ENCODE assay signal across 9 mouse cellular contexts in genomic region chr7:19178035-19178434, GRCm38 (mm10). TPM values are rescaled to one million over a fixed set of nuclear protein-coding genes. Genes with fewer than 3 reads are reported as not detected.
DNase-seq lines count a peak whose midpoint lies in the region; ATAC-seq and TF ChIP-seq lines count a peak whose summit lies in the region.
"Had no signal": no experiment of that assay in that cellular context is flagged by ENCODE, and none has a peak within 500 bp of the region (broad histone marks: within the 10 kb centered on the region; RNA-seq: fewer than 3 reads in every experiment).

No protein-coding gene starts in this region.

- H3K27ac ChIP-seq in cortical plate, adult 2 months (ENCODE audit: insufficient read depth, low read length) = no peak overlapping the region
- no peak overlapping the region for H3K27ac ChIP-seq in forebrain, postnatal 0 days (ENCODE audit: low read depth, low read length)
- no peak overlapping the region for H3K27ac ChIP-seq in midbrain, embryonic 14.5 days (replicated peaks; ENCODE audit: low read depth, low read length)
- H3K27ac ChIP-seq: macrophage had no signal

- H3K9me3 ChIP-seq in forebrain, postnatal 0 days (ENCODE audit: low read length) = no peaks in the 10 kb centered on the region
- H3K9me3 ChIP-seq in midbrain, embryonic 14.5 days (ENCODE audit: control insufficient read depth, low read length) = 0 out of 2 replicates have a peak, but pooled peaks cover 3% of the 10 kb centered on the region

- WGBS in forebrain, postnatal 0 days = 9% methylated on average over 16 of the region's 18 CpGs
- 5% methylated on average over 18 of the region's 18 CpGs for WGBS in midbrain, embryonic 14.5 days

- H3K4me1 ChIP-seq in cortical plate, adult 2 months (ENCODE audit: control insufficient read depth, insufficient read depth, low read length) = no peaks in the 10 kb centered on the region
- peaks cover 7% of the 10 kb centered on the region; the same call in 1 of the 2 replicates for H3K4me1 ChIP-seq in forebrain, postnatal 0 days (ENCODE audit: insufficient read depth)
- peaks cover 25% of the 10 kb centered on the region for H3K4me1 ChIP-seq in midbrain, embryonic 14.5 days (ENCODE audit: control insufficient read depth, insufficient read depth, low read length)

- DNase-seq in layer of hippocampus, adult 9-11 months = peak; percentile 68
- no peak for DNase-seq in layer of hippocampus, postnatal 25 days (ENCODE audit: extremely low spot score in 1 of 2, low spot score in 1 of 2)
- no peak for DNase-seq in forebrain, postnatal 0 days
- DNase-seq in midbrain, embryonic 14.5 days = no peak
- no peak for DNase-seq in gastrocnemius, postnatal 4 days (ENCODE audit: low spot score in 2 of 2)
- no peak for DNase-seq in adrenal gland, postnatal 10 days
- DNase-seq in spleen, postnatal 10 days (ENCODE audit: low spot score in 2 of 2) = no peak

- TF ChIP-seq POLR2A in cortical plate, adult 2 months (IDR thresholded peaks at IDR 0.05; ENCODE audit: extremely low read depth, insufficient read depth, low read length) = no peak

- TF ChIP-seq CTCF in cortical plate, adult 2 months (IDR thresholded peaks at IDR 0.05; ENCODE audit: extremely low read depth, insufficient read depth, low read length) = no peak
- TF ChIP-seq CTCF in forebrain, postnatal 0 days (IDR thresholded peaks at IDR 0.05; ENCODE audit: low read depth) = no peak

- peaks cover 5% of the 10 kb centered on the region; the same call in 1 of the 2 replicates for H3K27me3 ChIP-seq in forebrain, postnatal 0 days (ENCODE audit: insufficient read depth, low read length)
- peaks cover 28% of the 10 kb centered on the region; the same call in 1 of the 2 replicates for H3K27me3 ChIP-seq in midbrain, embryonic 14.5 days (ENCODE audit: control insufficient read depth, insufficient read depth, low read length)

- H3K4me3 ChIP-seq in cortical plate, adult 2 months (ENCODE audit: insufficient read depth, low read length) = peak overlapping the region; percentile 88
- peak overlapping the region; percentile 70 for H3K4me3 ChIP-seq in forebrain, postnatal 0 days (ENCODE audit: low read depth, low read length)
- peak overlapping the region; percentile 69 for H3K4me3 ChIP-seq in midbrain, embryonic 14.5 days (replicated peaks; ENCODE audit: low read depth, low read length)

- peak overlapping the region; percentile 18 for H3K9ac ChIP-seq in forebrain, postnatal 0 days
- peak overlapping the region; percentile 42 for H3K9ac ChIP-seq in midbrain, embryonic 14.5 days (replicated peaks; ENCODE audit: low read length)

- ATAC-seq in forebrain, postnatal 0 days = no peak
- ATAC-seq in midbrain, embryonic 14.5 days (ENCODE audit: low FRiP score, low TSS enrichment) = no peak

- 0 out of 2 replicates have a peak, but pooled peaks cover 18% of the 10 kb centered on the region for H3K36me3 ChIP-seq in forebrain, postnatal 0 days (ENCODE audit: insufficient read depth)
- peaks cover 16% of the 10 kb centered on the region for H3K36me3 ChIP-seq in midbrain, embryonic 14.5 days (ENCODE audit: control insufficient read depth, insufficient read depth, low read length)

- H3K4me2 ChIP-seq in forebrain, postnatal 0 days (ENCODE audit: low read depth) = peak overlapping the region; percentile 56
- peak overlapping the region; percentile 80 for H3K4me2 ChIP-seq in midbrain, embryonic 14.5 days (ENCODE audit: low read length)

RNA-seq across cellular contexts. Expression of gene Eml2, which starts 1.8 kb away (rescaled TPM):
- total RNA-seq in layer of hippocampus, postnatal 25 days (2021) = 100 to 1,000 TPM; 157 to 164 TPM
- polyA plus RNA-seq in cortical plate, adult 2 months (2012; rRNA removed) = 156 and 157 TPM in 2 replicates
- total RNA-seq in forebrain, postnatal 0 days (2014; rRNA removed) = 63.6 and 64.8 TPM in 2 replicates
- 7.9 and 9.9 TPM in 2 replicates for polyA plus RNA-seq in forebrain, postnatal 0 days (2015; fragmentation: Nextera tagmentation; extraction: Ambion mirVana)
- polyA plus RNA-seq in midbrain, embryonic 14.5 days (2014; fragmentation: Nextera tagmentation; extraction: Ambion mirVana) = 2.6 and 9.3 TPM in 2 replicates
- 10 to 100 TPM; 17.0 to 18.1 TPM for total RNA-seq in gastrocnemius, postnatal 4 days (2021)
- total RNA-seq in adrenal gland, postnatal 10 days (2021) = 10 to 100 TPM; 37.7 to 41.0 TPM

RNA-seq across cellular contexts. Expression of gene Gipr, which starts 12.1 kb away (rescaled TPM):
- under 1 TPM; 0.37 to 0.77 TPM for total RNA-seq in layer of hippocampus, postnatal 25 days (2021)
- 3.3 and 3.9 TPM in 2 replicates for polyA plus RNA-seq in cortical plate, adult 2 months (2012; rRNA removed)
- total RNA-seq in forebrain, postnatal 0 days (2014; rRNA removed) = 16.9 and 20.2 TPM in 2 replicates
- 5.3 and 8.0 TPM in 2 replicates for polyA plus RNA-seq in forebrain, postnatal 0 days (2015; fragmentation: Nextera tagmentation; extraction: Ambion mirVana)
- 2.6 and 3.1 TPM in 2 replicates for polyA plus RNA-seq in midbrain, embryonic 14.5 days (2014; fragmentation: Nextera tagmentation; extraction: Ambion mirVana)
- total RNA-seq in gastrocnemius, postnatal 4 days (2021) = under 1 TPM; 0.13 to 0.15 TPM
- under 1 TPM; 0.75 to 0.94 TPM for total RNA-seq in adrenal gland, postnatal 10 days (2021)
- polyA plus RNA-seq: macrophage had no signal

RNA-seq across cellular contexts. Expression of gene Snrpd2, which starts 28.5 kb away (rescaled TPM):
- total RNA-seq in layer of hippocampus, postnatal 25 days (2021) = 10 to 100 TPM; 72.4 to 84.8 TPM
- polyA plus RNA-seq in cortical plate, adult 2 months (2012; rRNA removed) = 88.2 and 92.1 TPM in 2 replicates
- total RNA-seq in forebrain, postnatal 0 days (2014; rRNA removed) = 50.0 and 88.1 TPM in 2 replicates
- 124 and 172 TPM in 2 replicates for polyA plus RNA-seq in forebrain, postnatal 0 days (2015; fragmentation: Nextera tagmentation; extraction: Ambion mirVana)
- polyA plus RNA-seq in midbrain, embryonic 14.5 days (2014; fragmentation: Nextera tagmentation; extraction: Ambion mirVana) = 112 and 130 TPM in 2 replicates
- 100 to 1,000 TPM in 1 of 2 experiments, 10 to 100 TPM in 1; 85.4 to 103 TPM for total RNA-seq in gastrocnemius, postnatal 4 days (2021)
- total RNA-seq in adrenal gland, postnatal 10 days (2021) = 10 to 100 TPM; 90.1 to 91.2 TPM

RNA-seq across cellular contexts. Expression of gene Qpctl, which starts 28.9 kb away (rescaled TPM):
- 10 to 100 TPM; 17.9 to 19.7 TPM for total RNA-seq in layer of hippocampus, postnatal 25 days (2021)
- polyA plus RNA-seq in cortical plate, adult 2 months (2012; rRNA removed) = 16.2 and 17.4 TPM in 2 replicates
- total RNA-seq in forebrain, postnatal 0 days (2014; rRNA removed) = 12.3 and 14.4 TPM in 2 replicates
- polyA plus RNA-seq in forebrain, postnatal 0 days (2015; fragmentation: Nextera tagmentation; extraction: Ambion mirVana) = 19.8 and 23.3 TPM in 2 replicates
- polyA plus RNA-seq in midbrain, embryonic 14.5 days (2014; fragmentation: Nextera tagmentation; extraction: Ambion mirVana) = 18.5 and 20.0 TPM in 2 replicates
- total RNA-seq in gastrocnemius, postnatal 4 days (2021) = 1 to 10 TPM; 7.7 to 8.8 TPM
- total RNA-seq in adrenal gland, postnatal 10 days (2021) = 10 to 100 TPM; 12.5 to 12.6 TPM

RNA-seq across cellular contexts. Expression of gene Gpr4, which starts 34.3 kb away (rescaled TPM):
- 1 to 10 TPM; 2.2 to 2.5 TPM for total RNA-seq in layer of hippocampus, postnatal 25 days (2021)
- polyA plus RNA-seq in cortical plate, adult 2 months (2012; rRNA removed) = 6.1 and 6.5 TPM in 2 replicates
- total RNA-seq in forebrain, postnatal 0 days (2014; rRNA removed) = 2.2 and 2.5 TPM in 2 replicates
- 5.9 and 6.0 TPM in 2 replicates for polyA plus RNA-seq in forebrain, postnatal 0 days (2015; fragmentation: Nextera tagmentation; extraction: Ambion mirVana)
- polyA plus RNA-seq in midbrain, embryonic 14.5 days (2014; fragmentation: Nextera tagmentation; extraction: Ambion mirVana) = 1.8 and 2.5 TPM in 2 replicates
- total RNA-seq in gastrocnemius, postnatal 4 days (2021) = 1 to 10 TPM; 2.2 to 2.7 TPM
- 1 to 10 TPM; 7.4 to 9.2 TPM for total RNA-seq in adrenal gland, postnatal 10 days (2021)
